Mouse (Mus musculus) thymus, adult 2 months (tissue): ENCODE results near the gene Med17.

Experiments used
- CTCF ChIP-seq: fragments of 200-500 bp; IDR thresholded peaks from 2 replicates; pipeline ENCODE4 v1.5.1; 2012; ENCODE audit warnings: mild to moderate bottlenecking, control low read depth, low read length, moderate library complexity, borderline replicate concordance; ENCODE audit not compliant: control insufficient read depth, poor library complexity, insufficient read depth; ENCODE audit errors: extremely low read depth
- POLR2A ChIP-seq: fragments of 200-500 bp; IDR thresholded peaks from 2 replicates; pipeline ENCODE4 v1.6.1; 2012; ENCODE audit warnings: mild to moderate bottlenecking, low read length, control low read depth, moderate library complexity; ENCODE audit not compliant: control insufficient read depth, poor library complexity, insufficient read depth; ENCODE audit errors: extremely low read depth

GRCm38 (mm10) chr9:15298451-15298850, 18.7 kb upstream of the Med17 start:
- TF ChIP-seq CTCF (no peak), POLR2A (no peak)
